Mouse (Mus musculus) liver, embryonic 14.5 days (tissue): ENCODE measurements around the gene Usp12.

ENCODE experiments used
- CTCF ChIP-seq: IDR thresholded peaks from 2 replicates; pipeline ENCODE4 v1.5.1; 2016; ENCODE audit warnings: antibody characterized with exemption, low read depth, control low read depth
- EP300 ChIP-seq: IDR thresholded peaks from 2 replicates; pipeline ENCODE4 v1.6.1; 2016; ENCODE audit warnings: antibody characterized with exemption, low read depth

GRCm38 (mm10) chr5:146699433-146700019, 95.3 kb downstream of the Usp12 start:
- TF ChIP-seq EP300 (no peak), CTCF (no peak)
